Comparison of ENCODE assay signal across 11 mouse cellular contexts in genomic region chr4:115657867-115658249, GRCm38 (mm10). TPM values are rescaled to one million over a fixed set of nuclear protein-coding genes. Genes with fewer than 3 reads are reported as not detected.
A peak's percentile ranks its signal among the peaks of the same experiment; 100 is the strongest.
DNase-seq lines count a peak whose midpoint lies in the region; ATAC-seq and TF ChIP-seq lines count a peak whose summit lies in the region.
"Had no signal": no experiment of that assay in that cellular context is flagged by ENCODE, and none has a peak within 500 bp of the region (broad histone marks: within the 10 kb centered on the region; RNA-seq: fewer than 3 reads in every experiment).

No protein-coding gene starts in this region.

- ATAC-seq in kidney, embryonic 16.5 days (ENCODE audit: low FRiP score, low TSS enrichment): no peak
- no peak for ATAC-seq in forebrain, embryonic 11.5 days (replicated peaks; ENCODE audit: low FRiP score)
- no peak for ATAC-seq in hindbrain, postnatal 0 days
- ATAC-seq in midbrain, embryonic 16.5 days: peak; percentile 54; the same call in 1 of the 2 replicates
- ATAC-seq in granulocyte monocyte progenitor cell, adult 5-6 weeks (replicated peaks; ENCODE audit: poor library complexity, severe bottlenecking): no peak

- no peak for TF ChIP-seq CTCF in hindbrain, postnatal 0 days (IDR thresholded peaks at IDR 0.05; ENCODE audit: low read depth)

- no peaks in the 10 kb centered on the region for H3K27me3 ChIP-seq in kidney, embryonic 16.5 days (ENCODE audit: insufficient read depth, low read length)
- H3K27me3 ChIP-seq in forebrain, embryonic 11.5 days (ENCODE audit: control insufficient read depth, insufficient read depth, low read length): no peaks in the 10 kb centered on the region
- H3K27me3 ChIP-seq in hindbrain, postnatal 0 days (ENCODE audit: insufficient read depth, low read length): no peaks in the 10 kb centered on the region
- H3K27me3 ChIP-seq in midbrain, embryonic 16.5 days (ENCODE audit: control insufficient read depth, insufficient read depth, low read depth, low read length): no peaks in the 10 kb centered on the region

- 0 out of 2 replicates have a peak, but pooled peaks cover 3% of the 10 kb centered on the region for H3K4me1 ChIP-seq in kidney, embryonic 16.5 days (ENCODE audit: insufficient read depth, low read length)
- H3K4me1 ChIP-seq in forebrain, embryonic 11.5 days (replicated peaks; ENCODE audit: control insufficient read depth, insufficient read depth, low read length): no peaks in the 10 kb centered on the region
- H3K4me1 ChIP-seq in hindbrain, postnatal 0 days (ENCODE audit: insufficient read depth, low read length): no peaks in the 10 kb centered on the region
- no peaks in the 10 kb centered on the region for H3K4me1 ChIP-seq in midbrain, embryonic 16.5 days (ENCODE audit: control insufficient read depth, insufficient read depth, low read length)

- no peaks in the 10 kb centered on the region for H3K36me3 ChIP-seq in kidney, embryonic 16.5 days (ENCODE audit: insufficient read depth, low read length)
- H3K36me3 ChIP-seq in forebrain, embryonic 11.5 days (ENCODE audit: control insufficient read depth, insufficient read depth, low read length): no peaks in the 10 kb centered on the region
- no peaks in the 10 kb centered on the region for H3K36me3 ChIP-seq in hindbrain, postnatal 0 days (ENCODE audit: insufficient read depth, low read length)
- no peaks in the 10 kb centered on the region for H3K36me3 ChIP-seq in midbrain, embryonic 16.5 days (ENCODE audit: control insufficient read depth, insufficient read depth, low read length)

- H3K4me2 ChIP-seq in kidney, embryonic 16.5 days (replicated peaks; ENCODE audit: low read depth, low read length): peak overlapping the region; percentile 79
- H3K4me2 ChIP-seq in forebrain, embryonic 11.5 days (ENCODE audit: low read depth, low read length, severe bottlenecking): peak overlapping the region; percentile 79
- peak overlapping the region; percentile 84; the same call in 1 of the 2 replicates for H3K4me2 ChIP-seq in hindbrain, postnatal 0 days (ENCODE audit: low read depth, low read length)
- H3K4me2 ChIP-seq in midbrain, embryonic 16.5 days (ENCODE audit: low read length): peak overlapping the region; percentile 75

- no peak for DNase-seq in kidney, adult 18-20 months
- no peak for DNase-seq in forebrain, embryonic 11.5 days (ENCODE audit: low spot score)
- no peak for DNase-seq in hindbrain, postnatal 0 days (ENCODE audit: low spot score)
- no peak for DNase-seq in cerebellum, adult 18-20 months
- no peak for DNase-seq in kidney, postnatal 14 days
- DNase-seq: adrenal gland, adult 8-10 months had no signal

- no peak overlapping the region; the same call in 1 of the 2 replicates for H3K4me3 ChIP-seq in kidney, embryonic 16.5 days (ENCODE audit: low read length)
- no peak overlapping the region for H3K4me3 ChIP-seq in forebrain, embryonic 11.5 days (ENCODE audit: low read depth, low read length)
- no peak overlapping the region for H3K4me3 ChIP-seq in hindbrain, postnatal 0 days (ENCODE audit: low read length)
- H3K4me3 ChIP-seq in midbrain, embryonic 16.5 days (ENCODE audit: low read depth, low read length): peak overlapping the region; percentile 55

- H3K9ac ChIP-seq in kidney, embryonic 16.5 days (replicated peaks; ENCODE audit: low read length): no peak overlapping the region
- H3K9ac ChIP-seq in forebrain, embryonic 11.5 days (ENCODE audit: low read length): no peak overlapping the region
- H3K9ac ChIP-seq in hindbrain, postnatal 0 days (replicated peaks; ENCODE audit: low read length): no peak overlapping the region
- no peak overlapping the region; the same call in 1 of the 2 replicates for H3K9ac ChIP-seq in midbrain, embryonic 16.5 days (ENCODE audit: low read depth, low read length)

- no peaks in the 10 kb centered on the region for H3K9me3 ChIP-seq in kidney, embryonic 16.5 days (ENCODE audit: low read length)
- no peaks in the 10 kb centered on the region for H3K9me3 ChIP-seq in forebrain, embryonic 11.5 days (ENCODE audit: control insufficient read depth, low read length)
- H3K9me3 ChIP-seq in hindbrain, postnatal 0 days (ENCODE audit: low read length): no peaks in the 10 kb centered on the region
- no peaks in the 10 kb centered on the region for H3K9me3 ChIP-seq in midbrain, embryonic 16.5 days (replicated peaks; ENCODE audit: control insufficient read depth, low read length, poor library complexity, severe bottlenecking)

- H3K27ac ChIP-seq in kidney, embryonic 16.5 days (ENCODE audit: low read length): no peak overlapping the region
- H3K27ac ChIP-seq in forebrain, embryonic 11.5 days (ENCODE audit: low read depth, low read length): no peak overlapping the region
- H3K27ac ChIP-seq in hindbrain, postnatal 0 days: no peak overlapping the region
- no peak overlapping the region for H3K27ac ChIP-seq in midbrain, embryonic 16.5 days (ENCODE audit: low read length)

RNA-seq across cellular contexts. Expression of gene Cyp4b1, which starts 10.3 kb away (rescaled TPM):
- 7.9 and 8.8 TPM in 2 replicates for polyA plus RNA-seq in kidney, embryonic 16.5 days (2015; fragmentation: Nextera tagmentation; extraction: Ambion mirVana)
- polyA plus RNA-seq in forebrain, embryonic 11.5 days (2014; fragmentation: Nextera tagmentation; extraction: Ambion mirVana): not detected in 2 replicates
- total RNA-seq in hindbrain, postnatal 0 days (2014; rRNA removed): 1.3 and 1.8 TPM in 2 replicates
- polyA plus RNA-seq in hindbrain, postnatal 0 days (2015; fragmentation: Nextera tagmentation; extraction: Ambion mirVana): 1.4 and 1.6 TPM in 2 replicates
- polyA plus RNA-seq in midbrain, embryonic 16.5 days (2015; fragmentation: Nextera tagmentation; extraction: Ambion mirVana): 0.80 and 1.2 TPM in 2 replicates
- total RNA-seq in granulocyte monocyte progenitor cell, adult 5-6 weeks (2014; fragmentation: Nextera tagmentation): not detected in 2 replicates
- total RNA-seq in granulocyte monocyte progenitor cell, adult 5-6 weeks (2017): not detected in 2 replicates

RNA-seq across cellular contexts. Expression of gene Cyp4a32, which starts 57.1 kb away (rescaled TPM):
- polyA plus RNA-seq in kidney, embryonic 16.5 days (2015; fragmentation: Nextera tagmentation; extraction: Ambion mirVana): not detected in 2 replicates
- not detected in 2 replicates for polyA plus RNA-seq in forebrain, embryonic 11.5 days (2014; fragmentation: Nextera tagmentation; extraction: Ambion mirVana)
- total RNA-seq in hindbrain, postnatal 0 days (2014; rRNA removed): not detected in 2 replicates
- polyA plus RNA-seq in hindbrain, postnatal 0 days (2015; fragmentation: Nextera tagmentation; extraction: Ambion mirVana): not detected in 2 replicates
- polyA plus RNA-seq in midbrain, embryonic 16.5 days (2015; fragmentation: Nextera tagmentation; extraction: Ambion mirVana): not detected in 2 replicates
- total RNA-seq in granulocyte monocyte progenitor cell, adult 5-6 weeks (2014; fragmentation: Nextera tagmentation): not detected in 2 replicates
- not detected in 2 replicates for total RNA-seq in granulocyte monocyte progenitor cell, adult 5-6 weeks (2017)
- total RNA-seq: adrenal gland, adult 8-10 months; gastrocnemius, adult 18-20 months; layer of hippocampus, postnatal 14 days had no signal
